Mouse (Mus musculus): Measurements from ENCODE around the gene Exo1. TPM values are rescaled to one million over a fixed set of nuclear protein-coding genes. Genes with fewer than 3 reads are reported as not detected.

The Exo1 gene
- polyA plus RNA-seq, 1 experiment from 2014 or later, result 80.7 TPM

DNA sequence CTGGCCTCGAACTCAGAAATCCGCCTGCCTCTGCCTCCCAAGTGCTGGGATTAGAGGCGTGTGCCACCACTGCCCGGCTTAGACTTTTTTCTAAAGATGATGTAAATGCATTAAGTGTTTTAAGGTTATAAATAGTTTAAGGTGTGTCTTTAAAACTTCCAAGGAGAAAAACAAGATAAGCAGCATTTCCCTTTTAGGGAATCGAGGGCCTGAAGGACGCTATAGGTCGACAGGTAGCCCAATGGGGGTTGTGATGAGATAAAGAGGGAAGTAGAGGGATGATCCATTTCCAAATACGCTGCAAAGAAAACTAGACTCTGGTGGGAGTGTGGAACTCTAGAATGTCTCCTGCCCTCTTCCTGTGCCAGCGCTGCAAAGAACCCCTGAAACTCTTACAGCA is 39.6 kb downstream of the Exo1 start, which contains the start of gene Gm38100:
Gene Gm38100 (plus strand): TSS at position 301 of the 400 bp plus-strand sequence.
- no peaks in the 10 kb centered on the region for H3K4me1 ChIP-seq
- no peaks in the 10 kb centered on the region for H3K9me3 ChIP-seq
- H3K36me3 ChIP-seq, result no peaks in the 10 kb centered on the region
- no peak for ATAC-seq (ENCODE audit: low FRiP score, low read depth)
- H3K27ac ChIP-seq (replicated peaks), result no peak within 1 kb of the TSS
- H3K9ac ChIP-seq (replicated peaks), result no peak within 1 kb of the TSS
- H3K27me3 ChIP-seq, result no peaks in the 10 kb centered on the region
- H3K4me3 ChIP-seq, result no peak within 1 kb of the TSS
- 91% methylated on average over 9 of the region's 9 CpGs for WGBS
- H3K4me2 ChIP-seq (replicated peaks), result no peak within 1 kb of the TSS

DNA sequence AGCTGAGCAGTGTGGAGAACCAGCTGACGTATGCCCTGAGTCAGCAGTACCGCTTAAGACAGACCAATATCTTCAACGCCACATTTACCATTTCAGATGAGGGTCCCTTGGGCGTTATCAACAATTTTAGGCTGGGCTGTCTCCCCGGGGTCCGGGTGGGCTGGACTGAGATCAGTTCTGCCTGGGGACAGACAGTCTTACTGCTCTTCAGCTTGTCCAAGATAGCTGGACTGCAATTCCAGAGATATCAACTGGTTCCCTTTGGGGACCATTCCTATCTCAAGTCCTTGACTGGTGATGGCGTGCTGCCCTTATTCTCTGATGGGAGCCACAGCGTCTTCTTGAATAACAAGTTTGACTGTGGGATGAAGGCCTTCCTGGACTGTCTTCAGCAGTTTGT is 40.7 kb downstream of the Exo1 start:
- no peak for ATAC-seq (ENCODE audit: low FRiP score, low read depth)
- Histone ChIP-seq H3K9ac (replicated peaks) (no peak overlapping the region), H3K27me3 (no peaks in the 10 kb centered on the region), H3K4me2 (replicated peaks) (no peak overlapping the region), H3K4me1 (no peaks in the 10 kb centered on the region), H3K27ac (replicated peaks) (no peak overlapping the region), H3K4me3 (no peak overlapping the region), H3K36me3 (no peaks in the 10 kb centered on the region), H3K9me3 (no peaks in the 10 kb centered on the region)
- WGBS, result 90% methylated on average over 8 of the region's 8 CpGs

DNA sequence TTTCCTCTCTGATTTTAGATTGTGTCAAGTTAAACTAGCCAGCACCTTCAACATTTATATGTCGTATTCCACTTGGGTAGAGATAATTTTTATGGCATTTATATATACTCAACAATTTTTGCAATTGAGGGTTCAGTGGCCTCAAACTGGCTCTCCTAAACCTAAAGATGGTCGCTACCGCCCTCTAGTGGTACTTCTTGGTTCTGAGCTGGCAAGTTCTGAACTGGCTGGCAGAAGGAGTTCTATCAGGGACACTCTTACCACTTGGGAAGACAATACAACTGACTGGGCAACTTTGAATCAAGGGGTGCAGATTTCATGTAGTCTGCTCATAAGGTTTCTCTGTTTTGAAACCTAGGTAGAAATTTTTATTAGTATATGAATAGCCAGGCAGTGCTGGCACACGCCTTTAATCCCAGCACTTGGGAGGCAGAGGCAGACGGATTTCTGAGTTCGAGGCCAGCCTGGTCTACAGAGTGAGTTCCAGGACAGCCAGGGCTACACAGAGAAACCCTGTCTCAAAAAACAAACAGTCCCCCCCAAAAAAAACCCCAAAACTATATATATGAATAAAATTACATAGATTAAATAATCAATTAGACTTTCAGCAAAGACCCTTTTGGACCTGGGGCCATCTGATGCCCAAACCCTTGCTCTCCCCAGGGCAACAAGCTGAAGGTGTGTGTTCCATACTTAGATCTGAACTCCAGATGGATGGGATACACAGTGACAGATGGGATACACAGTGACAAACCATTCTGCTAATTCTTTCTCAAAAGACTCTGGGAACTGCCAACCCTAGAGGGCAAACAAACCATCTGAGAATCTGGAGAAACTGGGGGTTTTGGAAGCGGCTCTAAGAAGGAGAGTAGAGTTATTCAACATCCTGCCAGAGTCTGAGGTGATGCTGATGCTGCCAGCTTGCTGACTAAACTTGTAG is 43.7 kb downstream of the Exo1 start:
- Histone ChIP-seq H3K4me2 (replicated peaks) (no peak overlapping the region), H3K4me3 (no peak overlapping the region), H3K4me1 (no peaks in the 10 kb centered on the region), H3K9ac (replicated peaks) (no peak overlapping the region), H3K9me3 (no peaks in the 10 kb centered on the region), H3K27ac (replicated peaks) (no peak overlapping the region), H3K27me3 (no peaks in the 10 kb centered on the region), H3K36me3 (no peaks in the 10 kb centered on the region)
- ATAC-seq (ENCODE audit: low FRiP score, low read depth), result no peak
- 49% methylated on average over 7 of the region's 7 CpGs for WGBS

DNA sequence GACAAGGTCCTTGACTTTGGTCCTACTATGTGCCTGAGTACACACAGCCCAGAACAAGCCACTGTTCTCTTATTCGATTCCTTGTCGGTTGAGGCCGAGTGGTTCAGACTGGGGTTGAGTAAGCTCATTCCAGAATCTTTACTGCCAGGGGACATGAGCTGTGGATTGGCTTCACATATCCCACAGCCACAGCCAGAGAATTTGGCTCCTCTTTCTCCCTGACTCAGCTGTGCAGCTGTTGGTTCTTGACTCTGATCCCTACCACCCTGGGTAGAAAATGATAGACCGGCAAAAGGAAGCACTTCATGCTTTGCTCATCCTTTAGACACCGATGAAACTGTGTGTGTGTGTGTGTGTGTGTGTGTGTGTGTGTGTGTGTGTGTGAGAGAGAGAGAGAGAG is 51.0 kb downstream of the Exo1 start:
- no peak for ATAC-seq (ENCODE audit: low FRiP score, low read depth)
- H3K27me3 ChIP-seq, result no peaks in the 10 kb centered on the region
- WGBS, result 92% methylated on average over 5 of the region's 5 CpGs
- no peak overlapping the region for H3K27ac ChIP-seq (replicated peaks)
- H3K9me3 ChIP-seq, result no peaks in the 10 kb centered on the region
- no peaks in the 10 kb centered on the region for H3K36me3 ChIP-seq
- H3K4me1 ChIP-seq, result no peaks in the 10 kb centered on the region
- H3K4me2 ChIP-seq (replicated peaks), result no peak overlapping the region
- no peak overlapping the region for H3K4me3 ChIP-seq
- H3K9ac ChIP-seq (replicated peaks), result no peak overlapping the region

DNA sequence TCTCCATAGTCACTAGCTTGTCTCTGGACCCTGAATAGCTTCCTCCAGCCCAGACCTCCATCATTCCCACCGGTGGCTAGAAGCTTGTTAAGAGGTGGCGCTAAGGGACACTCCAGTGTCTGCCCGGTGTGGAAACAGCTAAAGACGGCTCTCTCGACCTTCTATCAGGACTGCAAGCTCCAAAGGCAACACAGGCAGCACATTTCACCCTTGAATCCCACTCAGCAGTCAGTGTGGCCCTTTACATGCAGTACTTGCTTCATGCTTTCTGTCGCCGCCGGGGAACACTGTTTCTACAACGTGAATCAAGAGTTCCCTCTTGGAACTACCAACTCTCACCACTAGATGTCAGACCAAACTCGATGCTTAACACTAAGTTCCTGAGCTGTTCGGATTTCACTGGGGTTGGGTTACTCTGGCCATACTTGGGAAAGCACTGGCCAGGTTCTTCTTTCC is 55.9 kb downstream of the Exo1 start:
- ATAC-seq (ENCODE audit: low FRiP score, low read depth), result peak; percentile 82
- WGBS, result 13% methylated on average over 11 of the region's 11 CpGs
- H3K27ac ChIP-seq (replicated peaks), result no peak overlapping the region
- peak overlapping the region; percentile 32; the same call in 1 of the 2 replicates for H3K9ac ChIP-seq (replicated peaks)
- peak overlapping the region; percentile 47 for H3K4me2 ChIP-seq (replicated peaks)
- H3K36me3 ChIP-seq, result no peaks in the 10 kb centered on the region
- no peaks in the 10 kb centered on the region for H3K9me3 ChIP-seq
- no peaks in the 10 kb centered on the region for H3K27me3 ChIP-seq
- H3K4me1 ChIP-seq, result no peaks in the 10 kb centered on the region
- H3K4me3 ChIP-seq, result no peak overlapping the region

DNA sequence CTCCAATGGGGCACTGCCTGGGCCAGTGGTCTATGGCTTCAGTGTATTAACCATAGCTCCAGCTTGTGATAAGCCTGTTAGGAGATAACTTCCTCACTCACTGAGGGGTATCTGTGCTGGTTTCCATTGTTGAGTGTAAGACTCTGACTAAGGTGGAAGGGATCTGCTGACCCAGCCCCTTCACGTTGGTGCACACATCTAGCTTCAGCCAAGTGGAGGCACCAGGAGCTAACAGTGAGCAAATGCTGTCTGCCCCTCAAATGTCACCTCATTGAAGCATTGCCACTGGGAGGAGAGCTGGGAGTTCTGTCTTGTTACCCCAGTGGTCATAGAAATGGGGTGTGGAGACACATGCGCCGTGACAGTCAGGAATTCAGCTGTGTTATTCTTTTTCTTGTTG is 58.4 kb downstream of the Exo1 start:
- H3K9ac ChIP-seq (replicated peaks), result no peak overlapping the region
- H3K4me1 ChIP-seq, result no peaks in the 10 kb centered on the region
- no peaks in the 10 kb centered on the region for H3K9me3 ChIP-seq
- no peak overlapping the region for H3K4me2 ChIP-seq (replicated peaks)
- H3K27ac ChIP-seq (replicated peaks), result no peak overlapping the region
- ATAC-seq (ENCODE audit: low FRiP score, low read depth), result no peak
- H3K27me3 ChIP-seq, result no peaks in the 10 kb centered on the region
- H3K36me3 ChIP-seq, result no peaks in the 10 kb centered on the region
- no peak overlapping the region for H3K4me3 ChIP-seq
- WGBS, result 89% methylated on average over 3 of the region's 3 CpGs

DNA sequence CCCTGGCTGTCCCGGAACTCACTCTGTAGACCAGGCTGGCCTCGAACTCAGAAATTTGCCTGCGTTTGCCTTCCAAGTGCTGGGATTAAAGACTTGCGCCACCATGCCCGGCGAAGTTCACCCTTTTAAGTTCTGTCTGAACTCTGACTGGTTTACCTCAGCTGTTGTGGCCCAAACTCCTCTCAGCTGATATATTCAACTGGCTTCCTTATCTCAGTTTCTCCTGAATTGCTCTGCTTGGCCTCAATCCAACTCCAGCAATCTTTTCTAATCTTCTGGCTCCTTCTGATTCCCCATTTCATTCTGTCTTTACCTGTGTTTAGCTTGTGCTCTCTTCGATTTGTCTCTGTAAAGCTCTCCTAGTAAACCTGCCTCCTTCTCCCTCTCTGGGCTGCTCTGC is 62.8 kb downstream of the Exo1 start:
- Histone ChIP-seq H3K36me3 (no peaks in the 10 kb centered on the region), H3K4me1 (no peaks in the 10 kb centered on the region), H3K27ac (replicated peaks) (no peak overlapping the region), H3K27me3 (no peaks in the 10 kb centered on the region), H3K9me3 (no peaks in the 10 kb centered on the region), H3K9ac (replicated peaks) (no peak overlapping the region), H3K4me2 (replicated peaks) (no peak overlapping the region), H3K4me3 (no peak overlapping the region)
- 91% methylated on average over 7 of the region's 7 CpGs for WGBS
- no peak for ATAC-seq (ENCODE audit: low FRiP score, low read depth)

DNA sequence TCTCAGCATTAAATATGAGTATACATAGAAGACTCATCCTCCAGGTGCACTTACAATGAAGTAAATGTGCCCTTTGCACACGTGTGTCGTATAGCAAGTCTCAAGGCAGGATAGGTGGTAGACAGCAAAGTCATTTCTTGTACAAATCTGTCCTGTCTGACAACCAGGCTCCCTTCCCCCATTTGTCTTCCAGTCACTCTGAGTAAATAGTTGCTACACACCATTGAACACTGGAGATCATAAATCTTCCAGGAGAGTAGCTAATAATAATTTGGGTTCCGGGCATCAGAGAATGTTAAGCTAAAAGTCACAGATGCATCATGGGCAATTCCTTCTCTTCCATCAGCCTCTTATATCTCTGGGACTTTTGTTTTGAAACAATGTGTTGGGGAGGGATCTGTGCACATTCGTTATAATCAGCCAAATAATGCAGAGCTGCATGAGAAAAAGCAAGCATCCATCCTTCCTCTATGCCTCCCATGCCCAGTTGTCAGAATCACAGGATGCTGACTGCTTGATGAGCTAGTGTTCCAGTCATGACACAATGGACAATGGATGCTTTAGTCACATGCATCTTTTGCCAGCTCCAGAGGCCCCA is 66.4 kb downstream of the Exo1 start:
- no peaks in the 10 kb centered on the region for H3K4me1 ChIP-seq
- ATAC-seq (ENCODE audit: low FRiP score, low read depth), result no peak
- 86% methylated on average over 4 of the region's 4 CpGs for WGBS

DNA sequence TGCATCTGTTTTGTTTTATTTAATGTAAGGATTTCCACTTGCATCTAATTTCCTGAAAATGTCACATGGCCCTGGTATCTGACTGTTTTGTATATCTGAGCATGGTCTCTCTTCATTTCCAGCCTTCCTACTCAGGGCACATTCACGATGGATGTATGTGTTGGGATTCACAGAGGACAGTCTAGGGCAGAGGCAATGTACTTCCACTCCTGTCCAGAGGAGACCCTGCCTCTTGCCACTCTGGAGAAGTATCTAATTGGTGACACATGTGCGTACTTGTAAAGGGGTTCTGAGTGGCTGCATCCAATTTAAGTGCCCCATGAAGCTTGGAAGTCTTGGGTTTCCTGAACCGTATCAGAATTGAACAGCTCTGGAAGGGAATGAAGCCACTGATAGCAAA is 70.0 kb downstream of the Exo1 start:
- no peaks in the 10 kb centered on the region for H3K9me3 ChIP-seq
- ATAC-seq (ENCODE audit: low FRiP score, low read depth), result no peak

More for the DNA sequence above, 66.4 kb downstream of the Exo1 start:
- Histone ChIP-seq H3K36me3 (no peaks in the 10 kb centered on the region), H3K9me3 (no peaks in the 10 kb centered on the region), H3K27me3 (no peaks in the 10 kb centered on the region), H3K27ac (replicated peaks) (no peak overlapping the region), H3K4me3 (no peak overlapping the region), H3K9ac (replicated peaks) (no peak overlapping the region), H3K4me2 (replicated peaks) (no peak overlapping the region)

DNA sequence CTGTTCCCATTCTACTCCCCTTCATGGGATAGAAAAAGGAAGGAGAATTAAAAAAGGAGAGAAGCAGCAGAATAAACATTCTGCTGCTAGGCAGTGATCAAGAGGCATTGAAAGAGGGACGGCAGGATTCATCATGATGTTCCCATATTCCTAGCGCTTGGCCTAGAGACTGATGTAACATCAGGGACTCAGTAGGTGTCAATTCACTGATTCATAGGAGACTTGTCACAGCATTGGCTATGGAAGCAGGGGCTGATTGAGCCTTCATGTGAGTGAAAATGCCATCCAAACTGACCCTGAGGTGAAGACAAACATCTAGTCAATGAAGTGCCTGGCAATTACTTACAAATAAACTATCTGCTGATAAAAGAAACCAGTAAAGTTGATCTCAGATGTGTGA is 70.5 kb downstream of the Exo1 start:
- no peaks in the 10 kb centered on the region for H3K4me1 ChIP-seq
- WGBS, result 83% methylated on average over 2 of the region's 2 CpGs
- H3K4me2 ChIP-seq (replicated peaks), result no peak overlapping the region
- H3K36me3 ChIP-seq, result no peaks in the 10 kb centered on the region
- no peaks in the 10 kb centered on the region for H3K27me3 ChIP-seq
- ATAC-seq (ENCODE audit: low FRiP score, low read depth), result no peak
- H3K4me3 ChIP-seq, result no peak overlapping the region
- H3K27ac ChIP-seq (replicated peaks), result no peak overlapping the region
- no peaks in the 10 kb centered on the region for H3K9me3 ChIP-seq
- H3K9ac ChIP-seq (replicated peaks), result no peak overlapping the region

More for the DNA sequence above, 70.0 kb downstream of the Exo1 start:
- no peak overlapping the region for H3K4me3 ChIP-seq
- no peak overlapping the region for H3K4me2 ChIP-seq (replicated peaks)
- no peak overlapping the region for H3K27ac ChIP-seq (replicated peaks)
- no peaks in the 10 kb centered on the region for H3K36me3 ChIP-seq
- no peak overlapping the region for H3K9ac ChIP-seq (replicated peaks)
- 85% methylated on average over 3 of the region's 3 CpGs for WGBS
- no peaks in the 10 kb centered on the region for H3K27me3 ChIP-seq
- H3K4me1 ChIP-seq, result no peaks in the 10 kb centered on the region

DNA sequence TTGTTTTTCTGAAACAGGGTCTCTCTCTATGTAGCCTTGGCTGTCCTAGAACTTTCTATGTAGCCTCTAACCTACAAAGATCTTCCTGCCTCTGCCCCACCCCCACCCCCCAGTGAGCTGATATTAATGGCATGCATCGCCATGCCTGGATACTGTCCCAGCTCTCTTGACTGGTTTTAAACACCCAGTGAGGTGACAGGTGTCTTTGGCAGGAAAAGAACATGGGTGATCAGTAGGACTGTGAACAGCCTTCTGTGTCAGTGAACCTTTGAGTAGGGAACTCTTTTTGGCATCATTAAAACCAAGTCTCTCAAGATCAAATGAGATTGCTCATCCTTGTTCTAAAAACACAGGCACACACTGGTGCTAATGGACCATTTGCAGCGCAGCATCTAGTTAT is 81.4 kb downstream of the Exo1 start:
- WGBS, result 88% methylated on average over 2 of the region's 2 CpGs
- H3K4me3 ChIP-seq, result no peak overlapping the region
- no peak for ATAC-seq (ENCODE audit: low FRiP score, low read depth)
- no peaks in the 10 kb centered on the region for H3K9me3 ChIP-seq
- no peaks in the 10 kb centered on the region for H3K27me3 ChIP-seq
- no peak overlapping the region for H3K4me2 ChIP-seq (replicated peaks)
- H3K36me3 ChIP-seq, result no peaks in the 10 kb centered on the region
- H3K27ac ChIP-seq (replicated peaks), result no peak overlapping the region
- no peaks in the 10 kb centered on the region for H3K4me1 ChIP-seq
- H3K9ac ChIP-seq (replicated peaks), result no peak overlapping the region

Data from midbrain, embryonic 12.5 days (tissue).